Mouse (Mus musculus): ENCODE data around the gene Gm29666. TPM values are rescaled to one million over a fixed set of nuclear protein-coding genes. Genes with fewer than 3 reads are reported as not detected.

Gene Gm29666
- polyA plus RNA-seq, 1 experiment: 1.3 TPM

DNA sequence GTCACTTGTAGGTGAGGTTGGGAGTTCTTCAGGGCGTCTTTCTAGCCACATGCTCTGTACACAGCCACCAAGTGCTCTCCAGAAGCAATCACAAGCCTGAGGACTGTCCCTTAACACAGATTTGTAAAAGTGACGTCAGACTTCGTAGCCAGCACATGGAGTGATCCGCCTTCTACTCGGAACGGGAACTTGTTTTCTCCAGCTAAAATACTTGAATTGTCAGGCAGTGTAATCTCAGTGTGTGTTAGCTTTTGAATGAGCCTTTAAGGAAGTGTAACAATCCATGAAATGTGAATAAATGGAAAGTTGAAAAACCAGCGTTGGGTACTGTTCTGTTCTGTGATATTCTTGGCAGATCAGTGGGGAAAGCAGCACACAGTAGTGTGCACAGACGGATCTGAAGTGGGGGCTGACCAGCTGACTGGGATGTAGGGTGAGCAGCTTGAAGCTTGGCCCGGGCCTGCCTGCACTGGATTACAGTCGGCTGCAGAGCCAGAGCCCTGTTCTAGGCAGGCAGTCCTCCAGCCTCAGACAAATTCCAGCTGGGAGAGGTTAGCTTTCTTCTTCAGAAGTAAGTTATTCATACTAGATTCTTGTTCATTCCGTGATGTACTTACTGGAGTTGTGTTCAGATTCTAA, 22.9 kb upstream of the Gm29666 start:
- DNase-seq: no peak
- 94% methylated on average over 11 of the region's 11 CpGs for WGBS
- no peaks in the 10 kb centered on the region for H3K4me1 ChIP-seq (replicated peaks; ENCODE audit: control insufficient read depth, insufficient read depth, low read length)

GRCm38 (mm10) chr15:84940102-84940501, 20.3 kb upstream of the Gm29666 start:
- TF ChIP-seq POLR2A (IDR thresholded peaks at IDR 0.05; ENCODE audit: control insufficient read depth, extremely low read depth, insufficient read depth, low read length, poor library complexity): no peak
- TF ChIP-seq CTCF (IDR thresholded peaks at IDR 0.05; ENCODE audit: borderline replicate concordance, control insufficient read depth, extremely low read depth, insufficient read depth, low read length, poor library complexity): no peak
- no peak overlapping the region for H3K27ac ChIP-seq (ENCODE audit: control insufficient read depth, insufficient read depth, low read length)
- no peak for DNase-seq
- no peak overlapping the region for H3K4me3 ChIP-seq (ENCODE audit: control insufficient read depth, insufficient read depth, low read length)
- H3K27me3 ChIP-seq (ENCODE audit: control insufficient read depth, insufficient read depth, low read length): no peaks in the 10 kb centered on the region
- peaks cover 66% of the 10 kb centered on the region for H3K36me3 ChIP-seq (ENCODE audit: control insufficient read depth, insufficient read depth, low read length)
- no peaks in the 10 kb centered on the region for H3K4me1 ChIP-seq (replicated peaks; ENCODE audit: control insufficient read depth, insufficient read depth, low read length)
- 88% methylated on average over 12 of the region's 12 CpGs for WGBS

More for the DNA sequence above, 22.9 kb upstream of the Gm29666 start:
- Histone ChIP-seq H3K36me3 (ENCODE audit: control insufficient read depth, insufficient read depth, low read length) (peaks cover 39% of the 10 kb centered on the region), H3K4me3 (ENCODE audit: control insufficient read depth, insufficient read depth, low read length) (no peak overlapping the region), H3K27me3 (ENCODE audit: control insufficient read depth, insufficient read depth, low read length) (no peaks in the 10 kb centered on the region), H3K27ac (ENCODE audit: control insufficient read depth, insufficient read depth, low read length) (no peak overlapping the region)
- TF ChIP-seq CTCF (IDR thresholded peaks at IDR 0.05; ENCODE audit: borderline replicate concordance, control insufficient read depth, extremely low read depth, insufficient read depth, low read length, poor library complexity): no peak

- DNase-seq: no peak
- no peaks in the 10 kb centered on the region for H3K27me3 ChIP-seq (ENCODE audit: control insufficient read depth, insufficient read depth, low read length)
- TF ChIP-seq POLR2A (IDR thresholded peaks at IDR 0.05; ENCODE audit: control insufficient read depth, extremely low read depth, insufficient read depth, low read length, poor library complexity) (no peak), CTCF (IDR thresholded peaks at IDR 0.05; ENCODE audit: borderline replicate concordance, control insufficient read depth, extremely low read depth, insufficient read depth, low read length, poor library complexity) (no peak)
- H3K4me1 ChIP-seq (replicated peaks; ENCODE audit: control insufficient read depth, insufficient read depth, low read length): no peaks in the 10 kb centered on the region
- peaks cover 99% of the 10 kb centered on the region for H3K36me3 ChIP-seq (ENCODE audit: control insufficient read depth, insufficient read depth, low read length)
- H3K4me3 ChIP-seq (ENCODE audit: control insufficient read depth, insufficient read depth, low read length): no peak overlapping the region
- 96% methylated on average over 16 of the region's 16 CpGs for WGBS
- H3K27ac ChIP-seq (ENCODE audit: control insufficient read depth, insufficient read depth, low read length): no peak overlapping the region
These were observed 15.1 kb upstream of the Gm29666 start for GRCm38 (mm10) chr15:84934901-84935300.

DNA sequence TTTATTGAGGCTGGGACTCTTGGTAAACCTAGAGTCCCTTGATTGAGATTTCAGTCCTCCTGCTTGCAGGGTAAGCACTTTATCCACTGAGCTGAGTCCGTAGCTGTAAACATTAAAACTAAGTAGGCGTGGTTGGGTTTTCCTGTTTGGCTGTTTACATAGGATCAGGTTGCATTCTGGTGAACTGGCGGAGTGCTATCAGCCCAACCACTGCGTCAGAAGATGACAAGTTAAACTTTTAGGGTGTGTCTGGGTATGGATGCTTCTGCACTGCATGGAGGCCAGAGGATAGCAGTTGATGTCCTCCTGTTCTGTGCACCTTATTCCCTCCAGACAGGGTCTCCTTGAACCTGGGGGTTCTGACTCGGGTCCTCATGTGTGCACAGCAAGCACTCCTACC, 12.5 kb upstream of the Gm29666 start:
- Histone ChIP-seq H3K27me3 (ENCODE audit: control insufficient read depth, insufficient read depth, low read length) (no peaks in the 10 kb centered on the region), H3K27ac (ENCODE audit: control insufficient read depth, insufficient read depth, low read length) (no peak overlapping the region), H3K4me1 (replicated peaks; ENCODE audit: control insufficient read depth, insufficient read depth, low read length) (no peaks in the 10 kb centered on the region), H3K36me3 (ENCODE audit: control insufficient read depth, insufficient read depth, low read length) (peaks cover 96% of the 10 kb centered on the region), H3K4me3 (ENCODE audit: control insufficient read depth, insufficient read depth, low read length) (no peak overlapping the region)
- no peak for TF ChIP-seq POLR2A (IDR thresholded peaks at IDR 0.05; ENCODE audit: control insufficient read depth, extremely low read depth, insufficient read depth, low read length, poor library complexity)
- no peak for TF ChIP-seq CTCF (IDR thresholded peaks at IDR 0.05; ENCODE audit: borderline replicate concordance, control insufficient read depth, extremely low read depth, insufficient read depth, low read length, poor library complexity)
- DNase-seq: no peak
- 93% methylated on average over 5 of the region's 5 CpGs for WGBS

- H3K4me3 ChIP-seq (ENCODE audit: control insufficient read depth, insufficient read depth, low read length): no peak overlapping the region
- no peak for DNase-seq
These were observed 5.7 kb upstream of the Gm29666 start for GRCm38 (mm10) chr15:84925495-84926018.

GRCm38 (mm10) chr15:84924781-84925315, 5.0 kb upstream of the Gm29666 start:
- Histone ChIP-seq H3K4me1 (replicated peaks; ENCODE audit: control insufficient read depth, insufficient read depth, low read length) (peaks cover 2% of the 10 kb centered on the region; the same call in 1 of the 2 replicates), H3K36me3 (ENCODE audit: control insufficient read depth, insufficient read depth, low read length) (peaks cover 24% of the 10 kb centered on the region), H3K27ac (ENCODE audit: control insufficient read depth, insufficient read depth, low read length) (no peak overlapping the region), H3K4me3 (ENCODE audit: control insufficient read depth, insufficient read depth, low read length) (no peak overlapping the region), H3K27me3 (ENCODE audit: control insufficient read depth, insufficient read depth, low read length) (no peaks in the 10 kb centered on the region)
- 27% methylated on average over 9 of the region's 9 CpGs for WGBS
- TF ChIP-seq POLR2A (IDR thresholded peaks at IDR 0.05; ENCODE audit: control insufficient read depth, extremely low read depth, insufficient read depth, low read length, poor library complexity): no peak
- DNase-seq: peak; percentile 18

More at GRCm38 (mm10) chr15:84925495-84926018, 5.7 kb upstream of the Gm29666 start:
- WGBS: 79% methylated on average over 1 of the region's 1 CpGs
- H3K4me1 ChIP-seq (replicated peaks; ENCODE audit: control insufficient read depth, insufficient read depth, low read length): peaks cover 2% of the 10 kb centered on the region; the same call in 1 of the 2 replicates
- peaks cover 31% of the 10 kb centered on the region for H3K36me3 ChIP-seq (ENCODE audit: control insufficient read depth, insufficient read depth, low read length)
- no peak for TF ChIP-seq POLR2A (IDR thresholded peaks at IDR 0.05; ENCODE audit: control insufficient read depth, extremely low read depth, insufficient read depth, low read length, poor library complexity)
- no peak for TF ChIP-seq CTCF (IDR thresholded peaks at IDR 0.05; ENCODE audit: borderline replicate concordance, control insufficient read depth, extremely low read depth, insufficient read depth, low read length, poor library complexity)
- no peaks in the 10 kb centered on the region for H3K27me3 ChIP-seq (ENCODE audit: control insufficient read depth, insufficient read depth, low read length)
- no peak overlapping the region for H3K27ac ChIP-seq (ENCODE audit: control insufficient read depth, insufficient read depth, low read length)

All from thymus, adult 2 months (tissue).